Mouse (Mus musculus) spleen, postnatal 10 days (tissue): Measurements from ENCODE around the gene Entpd3.
"Not testable (repeated sequence)": the region's sequence is repeated elsewhere in the genome, so short reads cannot be mapped to it uniquely, and the experiment has no call there.

Experiments
- DNase-seq, 2 experiments: peaks; one replicate each; pipeline ENCODE4 v3.0.0; 2021 to 2022; ENCODE audit warnings: low spot score in 2 of 2

Gene Entpd3

GRCm38 (mm10) chr9:120533446-120533950 is 6.1 kb upstream of the Entpd3 start:
- not testable (repeated sequence) for DNase-seq

- DNase-seq = no peak
Observed at GRCm38 (mm10) chr9:120541411-120541810, 1.8 kb downstream of the Entpd3 start.

GRCm38 (mm10) chr9:120542241-120542640 is 2.6 kb downstream of the Entpd3 start:
- no peak for DNase-seq

- no peak for DNase-seq
Observed at GRCm38 (mm10) chr9:120545994-120546393, 6.4 kb downstream of the Entpd3 start.

GRCm38 (mm10) chr9:120546482-120546881 is 6.9 kb downstream of the Entpd3 start:
- no peak for DNase-seq

- DNase-seq = no peak
Observed at GRCm38 (mm10) chr9:120547026-120547668, 7.5 kb downstream of the Entpd3 start.

GRCm38 (mm10) chr9:120550778-120551177 is 11.2 kb downstream of the Entpd3 start:
- no peak for DNase-seq

- no peak for DNase-seq
Observed at GRCm38 (mm10) chr9:120563590-120563989, 24.0 kb downstream of the Entpd3 start.

GRCm38 (mm10) chr9:120564247-120564646 is 24.6 kb downstream of the Entpd3 start:
- no peak for DNase-seq

GRCm38 (mm10) chr9:120566384-120566783 is 26.8 kb downstream of the Entpd3 start:
- DNase-seq = no peak

GRCm38 (mm10) chr9:120568917-120569316 is 29.3 kb downstream of the Entpd3 start:
- DNase-seq = peak in 1 of 2 experiments; percentile 55

GRCm38 (mm10) chr9:120569721-120570333 is 30.2 kb downstream of the Entpd3 start:
- peak in 1 of 2 experiments; percentile 64 for DNase-seq

- DNase-seq = no peak
Observed at GRCm38 (mm10) chr9:120570334-120570725, 30.7 kb downstream of the Entpd3 start.

GRCm38 (mm10) chr9:120570741-120571592 is 31.3 kb downstream of the Entpd3 start, which contains the start of gene Rpl14:
Gene Rpl14, plus strand, starts transcription at chr9:120571444.
- peak; percentile 99 to 100 for DNase-seq

GRCm38 (mm10) chr9:120571593-120572385 is 32.2 kb downstream of the Entpd3 start:
- no peak for DNase-seq

- DNase-seq = no peak
Observed at GRCm38 (mm10) chr9:120575748-120576661, 36.4 kb downstream of the Entpd3 start.

GRCm38 (mm10) chr9:120576662-120577013 is 37.0 kb downstream of the Entpd3 start:
- DNase-seq = no peak

GRCm38 (mm10) chr9:120577133-120577651 is 37.6 kb downstream of the Entpd3 start:
- peak; percentile 70 to 91 for DNase-seq

- DNase-seq = no peak
Observed at GRCm38 (mm10) chr9:120577706-120578405, 38.2 kb downstream of the Entpd3 start.

- DNase-seq = no peak
Observed at GRCm38 (mm10) chr9:120578701-120579100, 39.1 kb downstream of the Entpd3 start.
